Mouse (Mus musculus) lung, postnatal 14 days (tissue): ENCODE results near the gene Setd3.
A peak's percentile ranks its signal among the peaks of the same experiment; 100 is the strongest.
"Not testable (repeated sequence)": the region's sequence is repeated elsewhere in the genome, so short reads cannot be mapped to it uniquely, and the experiment has no call there.

Experiments
- DNase-seq: peaks from one replicate; pipeline ENCODE4 v3.0.0; 2021

Setd3 gene

DNA sequence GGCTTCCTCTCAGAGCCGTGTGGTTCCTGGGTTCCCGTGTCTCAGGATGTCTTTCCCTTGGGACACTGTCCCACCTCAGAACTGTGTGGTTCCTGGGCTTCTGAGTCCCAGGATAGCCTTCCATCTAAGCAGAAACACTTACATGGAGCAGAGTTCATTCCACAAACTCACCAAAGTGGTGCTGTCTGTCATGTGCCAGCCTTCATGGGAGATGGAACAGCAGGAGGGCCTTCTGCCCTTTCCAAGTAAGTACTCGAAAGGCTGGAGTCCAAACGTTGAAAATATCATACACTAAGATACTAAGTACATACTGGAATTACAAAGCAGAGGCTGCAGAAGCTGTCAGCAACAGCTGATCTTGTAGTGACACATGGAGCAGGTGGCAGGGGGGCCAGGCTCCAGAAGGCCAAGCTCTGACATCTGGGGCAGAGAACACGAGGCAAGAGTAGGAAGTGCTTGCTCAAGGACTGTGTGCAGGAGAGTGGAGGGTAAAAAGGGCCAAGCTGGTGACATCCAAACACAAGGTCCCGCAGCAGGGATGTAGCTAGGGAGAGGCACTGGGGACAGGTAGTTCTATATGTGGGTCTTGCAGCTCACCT is 43.4 kb downstream of the Setd3 start:
- no peak for DNase-seq

- DNase-seq = no peak
These were observed 45.9 kb downstream of the Setd3 start for GRCm38 (mm10) chr12:108133181-108133580.

- DNase-seq = no peak
These were observed 46.6 kb downstream of the Setd3 start for GRCm38 (mm10) chr12:108132450-108133070.

GRCm38 (mm10) chr12:108121288-108121687 is 57.8 kb downstream of the Setd3 start:
- peak; percentile 68 for DNase-seq

- DNase-seq = no peak
These were observed 58.7 kb downstream of the Setd3 start for GRCm38 (mm10) chr12:108120434-108120833.

GRCm38 (mm10) chr12:108119930-108120329 is 59.2 kb downstream of the Setd3 start:
- DNase-seq = no peak

- DNase-seq = peak; percentile 17
These were observed 60.1 kb downstream of the Setd3 start for GRCm38 (mm10) chr12:108118902-108119531.

- DNase-seq = no peak
These were observed 60.6 kb downstream of the Setd3 start for GRCm38 (mm10) chr12:108118503-108118901.

GRCm38 (mm10) chr12:108111191-108111590 is 67.9 kb downstream of the Setd3 start:
- no peak for DNase-seq

DNA sequence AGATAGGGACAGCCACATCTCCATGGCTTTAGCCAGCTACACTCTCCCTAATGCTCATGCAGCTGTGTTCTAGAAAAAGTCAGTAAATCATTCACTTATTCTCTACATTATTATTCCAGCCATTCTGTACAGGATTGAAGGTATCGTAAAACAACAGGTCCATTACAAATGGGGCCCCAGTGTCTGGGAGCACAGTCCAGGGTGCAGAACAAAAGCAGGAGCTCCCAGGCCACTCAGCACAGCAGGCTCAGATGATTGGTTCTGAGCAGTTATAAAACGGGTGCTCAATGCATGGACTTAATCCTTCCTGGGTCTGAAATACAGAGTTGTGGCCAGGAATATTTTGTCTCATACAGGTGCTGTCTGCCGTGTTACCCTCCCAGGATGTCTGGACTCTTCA is 68.4 kb downstream of the Setd3 start:
- no peak for DNase-seq

GRCm38 (mm10) chr12:108109732-108110131 is 69.4 kb downstream of the Setd3 start:
- no peak for DNase-seq

DNA sequence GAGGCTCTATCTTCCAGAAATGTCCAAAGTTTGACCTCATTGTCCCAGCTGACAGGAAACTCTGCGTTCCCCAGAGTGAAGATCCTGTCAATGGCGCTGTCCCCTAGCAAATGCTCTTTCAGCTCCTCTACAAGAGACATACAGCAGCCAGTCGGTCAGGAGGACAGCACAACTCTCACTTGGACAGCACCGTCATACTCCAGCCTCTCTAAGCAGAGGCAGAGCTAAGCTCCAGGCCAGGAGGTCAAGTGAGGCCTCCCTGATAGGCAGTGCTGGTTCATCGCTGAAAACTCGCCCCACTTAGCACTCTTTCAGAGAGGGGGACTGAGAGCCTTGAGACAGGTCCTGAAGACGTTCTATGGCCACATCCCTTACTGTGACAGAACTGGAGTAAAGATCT is 70.5 kb downstream of the Setd3 start:
- not testable (repeated sequence) for DNase-seq

GRCm38 (mm10) chr12:108103292-108103691 is 75.8 kb downstream of the Setd3 start:
- no peak for DNase-seq

DNA sequence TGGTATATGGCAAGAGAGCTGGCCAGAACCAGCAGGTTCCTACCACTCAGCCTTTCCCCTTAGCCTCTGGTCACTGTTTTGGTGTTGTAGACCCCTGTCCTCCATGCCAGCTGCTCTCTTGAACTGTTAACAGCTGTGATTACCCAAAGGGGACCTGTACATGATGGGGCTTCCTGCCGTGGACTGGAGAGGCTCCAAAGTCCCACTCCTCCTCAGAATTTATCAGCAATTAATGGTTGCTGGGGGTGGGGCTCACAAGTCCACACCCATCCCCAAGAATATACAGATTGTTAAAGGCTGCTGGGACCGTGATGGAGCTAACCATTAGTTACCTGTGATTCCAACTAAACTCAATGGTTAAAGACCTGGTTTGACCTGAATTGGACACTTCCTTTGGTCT is 77.0 kb downstream of the Setd3 start:
- DNase-seq = no peak

DNA sequence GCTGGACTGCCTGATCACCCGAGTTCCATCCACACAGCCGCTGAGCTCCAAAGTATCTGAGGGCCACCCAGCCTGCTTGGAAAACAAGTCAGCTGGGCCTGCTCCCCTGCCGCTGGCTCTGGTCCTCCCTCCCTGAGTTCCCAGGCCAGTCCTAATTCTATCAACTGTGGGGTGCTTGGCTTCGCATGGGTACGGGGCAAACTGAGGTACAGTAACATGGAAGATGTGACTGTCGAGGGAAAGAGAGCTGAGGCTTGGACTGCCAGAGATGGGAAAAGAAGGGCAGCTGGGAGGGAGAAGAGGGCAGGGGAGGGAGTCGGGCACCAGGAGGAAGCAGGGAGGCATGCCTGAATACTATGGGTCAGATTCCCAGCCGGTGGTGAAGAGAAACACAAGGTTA is 78.9 kb downstream of the Setd3 start:
- DNase-seq = no peak

- no peak for DNase-seq
These were observed 80.7 kb downstream of the Setd3 start for GRCm38 (mm10) chr12:108098201-108098980.

DNA sequence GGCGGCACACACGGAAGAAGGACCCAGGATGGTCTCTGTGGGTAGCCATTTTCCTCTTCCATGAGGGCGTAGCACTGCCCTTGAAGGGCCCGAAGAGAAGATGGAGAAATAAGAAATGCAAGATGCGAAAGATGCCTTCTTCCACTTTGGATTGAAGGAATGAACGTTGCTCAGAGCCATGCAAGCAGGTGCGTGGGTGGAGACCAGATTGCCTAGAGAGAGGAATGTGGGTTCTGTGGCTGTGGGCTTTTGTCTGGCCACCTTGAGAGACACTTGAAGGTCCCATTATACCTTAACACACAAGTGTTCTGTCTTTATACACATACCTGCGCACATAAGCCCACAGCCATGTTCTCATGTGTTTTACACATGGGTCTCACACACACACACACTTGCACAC is 81.5 kb downstream of the Setd3 start:
- DNase-seq = no peak

DNA sequence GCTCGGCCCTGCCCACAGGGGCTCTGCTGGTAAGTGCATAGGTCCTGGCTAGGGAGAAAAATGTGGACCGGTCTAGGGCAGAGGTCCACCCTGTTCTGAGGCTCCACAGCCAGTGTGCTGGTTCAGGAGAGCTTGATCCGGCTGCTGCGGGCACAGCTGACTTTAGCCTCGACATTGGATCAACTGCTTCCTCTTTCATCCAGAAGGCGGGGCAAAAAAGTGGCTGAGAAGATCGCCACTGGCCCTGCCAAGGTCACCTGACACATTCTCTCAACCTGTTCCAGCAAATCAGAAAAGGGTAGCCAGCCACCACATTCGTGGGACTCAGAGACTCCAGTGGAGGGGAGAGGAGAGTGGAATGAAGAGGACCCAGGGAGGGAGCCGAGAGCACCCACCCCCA is 90.9 kb downstream of the Setd3 start:
- DNase-seq = no peak

- DNase-seq = peak; percentile 25
These were observed 91.6 kb downstream of the Setd3 start for GRCm38 (mm10) chr12:108087489-108087888.

- no peak for DNase-seq
These were observed 100.9 kb downstream of the Setd3 start for GRCm38 (mm10) chr12:108078122-108078752.

- no peak for DNase-seq
These were observed 106.2 kb downstream of the Setd3 start for GRCm38 (mm10) chr12:108072907-108073306.

GRCm38 (mm10) chr12:108070685-108071662 is 108.1 kb downstream of the Setd3 start:
- DNase-seq = no peak
